Mouse (Mus musculus) neural tube, embryonic 14.5 days (tissue): ENCODE measurements at regions not wholly inside any gene's neighbourhood (a gene's known extent, or its start where the extent isn't known, plus 50 kb on each side); places are given as distances from the start of the nearest gene placed in this dataset. TPM values are rescaled to one million over a fixed set of nuclear protein-coding genes. Genes with fewer than 3 reads are reported as not detected.

Source experiments
- ATAC-seq: fragments of 200-750 bp; cut with Nextera tagmentation; 2 replicates; pipeline ENCODE4 v1.8.0; 2017; ENCODE audit warnings: low read depth, mild to moderate bottlenecking, moderate TSS enrichment, moderate library complexity
- H3K27ac ChIP-seq: fragments of 300-500 bp; sonication (generic); 2 replicates; pipeline ENCODE4 v1.5.1; 2014; ENCODE audit warnings: low read depth, mild to moderate bottlenecking, control low read depth, low read length, moderate library complexity, mixed read lengths
- H3K27me3 ChIP-seq: fragments of 300-500 bp; sonication (generic); 2 replicates; pipeline ENCODE4 v1.6.1; 2014; ENCODE audit warnings: low read length; ENCODE audit not compliant: control insufficient read depth, insufficient read depth
- H3K36me3 ChIP-seq: fragments of 300-500 bp; sonication (generic); 2 replicates; pipeline ENCODE4 v1.6.1; 2014; ENCODE audit warnings: low read length, mixed read lengths; ENCODE audit not compliant: control insufficient read depth, insufficient read depth
- H3K4me1 ChIP-seq: fragments of 300-500 bp; sonication (generic); 2 replicates; pipeline ENCODE4 v1.6.1; 2014; ENCODE audit warnings: low read length; ENCODE audit not compliant: control insufficient read depth, insufficient read depth
- H3K4me2 ChIP-seq: fragments of 300-500 bp; sonication (generic); 2 replicates; pipeline ENCODE4 v1.6.1; 2014; ENCODE audit warnings: mild to moderate bottlenecking, low read depth, low read length, control low read depth
- H3K4me3 ChIP-seq: fragments of 300-500 bp; sonication (generic); 2 replicates; pipeline ENCODE4 v1.5.1; 2014; ENCODE audit warnings: low read depth, low read length, control low read depth, mixed read lengths
- H3K9ac ChIP-seq: fragments of 300-500 bp; sonication (generic); replicated peaks from 2 replicates; pipeline ENCODE4 v1.6.1; 2014; ENCODE audit warnings: low read depth, mild to moderate bottlenecking, control low read depth, low read length, mixed read lengths
- H3K9me3 ChIP-seq: fragments of 300-500 bp; sonication (generic); 2 replicates; pipeline ENCODE4 v1.6.1; 2016; ENCODE audit warnings: low read length; ENCODE audit not compliant: control insufficient read depth
- WGBS: fragments of 180-500 bp; shearing (Covaris S2); extraction: QIAGEN DNeasy Blood & Tissue Kit; methylation state at CpG from one replicate; pipeline ENCODE4 v1.1.7; 2014; 5-methylcytosine and 5-hydroxymethylcytosine counted together
- microRNA-seq: library from miRNA; unstranded; fragments of <30 nt; microRNA quantifications from one replicate; pipeline ENCODE4, GENCODE M21; 2016

DNA sequence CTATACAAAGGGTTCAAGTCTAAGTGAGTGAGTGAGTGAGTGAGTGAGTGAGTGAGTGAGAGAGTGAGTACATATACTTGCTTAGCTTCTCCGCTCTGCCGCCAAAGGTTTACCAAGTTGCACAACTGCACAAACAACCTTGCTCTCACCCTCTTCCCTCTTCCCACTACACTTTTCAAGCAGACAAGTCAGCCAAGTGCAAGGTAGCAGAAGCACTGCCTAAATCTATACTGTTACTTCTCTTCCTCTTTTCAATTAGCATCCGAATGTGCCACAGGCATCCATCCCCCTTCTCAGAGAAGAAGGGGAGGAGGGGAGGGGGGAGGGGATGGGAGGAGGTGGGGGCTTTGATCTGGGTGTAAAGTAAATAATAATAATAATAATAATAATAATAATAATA lies 80.4 kb upstream of the Paip1 start:
- Histone ChIP-seq H3K36me3 (no peaks in the 10 kb centered on the region), H3K4me2 (no peak overlapping the region), H3K9ac (no peak overlapping the region), H3K4me1 (no peaks in the 10 kb centered on the region), H3K27me3 (no peaks in the 10 kb centered on the region), H3K4me3 (no peak overlapping the region), H3K9me3 (no peaks in the 10 kb centered on the region), H3K27ac (no peak overlapping the region)
- WGBS: 95% methylated on average over 3 of the region's 3 CpGs
- ATAC-seq: no peak

- 28% methylated on average over 13 of the region's 13 CpGs for WGBS
- Histone ChIP-seq H3K27ac (no peak overlapping the region), H3K4me2 (no peak overlapping the region), H3K4me3 (no peak overlapping the region), H3K9ac (no peak overlapping the region), H3K4me1 (no peaks in the 10 kb centered on the region), H3K27me3 (no peaks in the 10 kb centered on the region), H3K9me3 (no peaks in the 10 kb centered on the region), H3K36me3 (peaks cover 9% of the 10 kb centered on the region; the same call in 1 of the 2 replicates)
- ATAC-seq: peak; percentile 76
These were observed 77.1 kb upstream of the Paip1 start for GRCm38 (mm10) chr13:119351346-119351745.

- H3K4me1 ChIP-seq: no peaks in the 10 kb centered on the region
- H3K4me3 ChIP-seq: no peak overlapping the region
- WGBS: 87% methylated on average over 3 of the region's 3 CpGs
- H3K9me3 ChIP-seq: no peaks in the 10 kb centered on the region
- no peak overlapping the region for H3K4me2 ChIP-seq
- H3K9ac ChIP-seq: no peak overlapping the region
- ATAC-seq: no peak
- H3K27ac ChIP-seq: no peak overlapping the region
- no peaks in the 10 kb centered on the region for H3K27me3 ChIP-seq
- peaks cover 17% of the 10 kb centered on the region; the same call in 1 of the 2 replicates for H3K36me3 ChIP-seq
These were observed 69.7 kb upstream of the Paip1 start for GRCm38 (mm10) chr13:119358696-119359095.

- H3K4me3 ChIP-seq: no peak overlapping the region
- no peaks in the 10 kb centered on the region for H3K4me1 ChIP-seq
- no peak overlapping the region for H3K9ac ChIP-seq
- H3K9me3 ChIP-seq: no peaks in the 10 kb centered on the region
- no peaks in the 10 kb centered on the region for H3K27me3 ChIP-seq
- H3K4me2 ChIP-seq: no peak overlapping the region
- ATAC-seq: no peak
- H3K36me3 ChIP-seq: peaks cover 10% of the 10 kb centered on the region; the same call in 1 of the 2 replicates
- WGBS: 67% methylated on average over 3 of the region's 3 CpGs
- H3K27ac ChIP-seq: no peak overlapping the region
These were observed 65.0 kb upstream of the Paip1 start for GRCm38 (mm10) chr13:119363379-119363778.

DNA sequence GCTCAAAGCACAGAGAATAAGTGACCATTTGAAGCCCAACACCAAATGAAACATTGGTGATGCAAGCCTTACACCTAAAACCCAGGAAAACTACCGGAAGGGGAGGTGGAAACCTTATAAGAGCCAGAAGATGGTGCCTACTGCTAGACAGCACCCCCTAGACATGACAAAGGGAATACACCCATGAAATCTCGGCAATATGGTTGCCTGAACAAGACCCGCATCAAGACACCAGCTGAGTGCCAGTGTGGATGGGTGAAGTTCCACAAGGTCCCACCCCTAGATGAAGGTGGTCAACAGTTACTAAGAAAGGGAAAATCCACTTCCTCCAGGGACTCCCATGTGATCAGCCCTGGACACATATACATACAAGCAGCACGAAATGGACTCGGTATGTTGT lies 64.2 kb upstream of the Paip1 start:
- H3K4me1 ChIP-seq: no peaks in the 10 kb centered on the region
- no peak overlapping the region for H3K4me3 ChIP-seq
- no peak overlapping the region for H3K27ac ChIP-seq
- H3K9ac ChIP-seq: no peak overlapping the region
- H3K27me3 ChIP-seq: no peaks in the 10 kb centered on the region
- WGBS: 91% methylated on average over 5 of the region's 5 CpGs
- no peaks in the 10 kb centered on the region for H3K9me3 ChIP-seq
- no peak overlapping the region for H3K4me2 ChIP-seq
- ATAC-seq: peak; percentile 36; the same call in 1 of the 2 replicates
- H3K36me3 ChIP-seq: peaks cover 10% of the 10 kb centered on the region; the same call in 1 of the 2 replicates

- no peaks in the 10 kb centered on the region for H3K27me3 ChIP-seq
- no peak overlapping the region for H3K9ac ChIP-seq
- WGBS: 92% methylated on average over 5 of the region's 5 CpGs
- H3K4me1 ChIP-seq: no peaks in the 10 kb centered on the region
- ATAC-seq: no peak
- H3K4me3 ChIP-seq: no peak overlapping the region
- no peak overlapping the region for H3K4me2 ChIP-seq
- H3K9me3 ChIP-seq: no peaks in the 10 kb centered on the region
- H3K36me3 ChIP-seq: peaks cover 15% of the 10 kb centered on the region; the same call in 1 of the 2 replicates
- H3K27ac ChIP-seq: no peak overlapping the region
These were observed 60.9 kb upstream of the Paip1 start for GRCm38 (mm10) chr13:119367544-119367943.

DNA sequence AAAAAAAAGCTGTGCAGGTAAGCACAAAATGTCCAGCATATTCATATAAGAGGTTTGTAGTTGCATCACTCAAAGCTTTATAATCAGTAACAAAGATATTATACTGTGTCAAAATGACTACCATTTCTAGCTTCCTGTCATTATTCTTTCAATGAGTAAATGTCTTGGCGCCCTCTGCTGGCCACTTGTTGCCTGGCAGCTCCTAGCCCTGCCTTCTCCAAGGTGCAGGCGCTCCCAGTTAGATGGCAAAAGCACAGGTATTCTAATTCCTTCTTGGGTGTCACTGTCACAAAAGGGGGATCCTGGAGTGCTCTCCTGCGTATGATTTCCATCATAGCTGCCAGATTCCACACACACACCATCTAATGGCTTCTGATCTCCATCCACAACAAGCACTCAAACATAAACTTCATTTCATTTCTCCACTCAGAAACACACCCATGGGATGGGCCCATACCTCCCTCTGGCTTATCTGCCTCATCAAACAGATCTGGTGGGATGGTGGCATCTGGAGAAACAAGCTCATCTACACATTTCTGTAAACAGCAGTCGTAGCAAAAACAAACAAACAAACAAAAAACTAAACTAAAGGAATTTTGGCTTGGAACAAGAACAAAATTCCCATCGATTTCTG lies 49.9 kb upstream of the Paip1 start:
- no peak overlapping the region for H3K4me3 ChIP-seq
- no peak overlapping the region for H3K27ac ChIP-seq
- H3K4me1 ChIP-seq: no peaks in the 10 kb centered on the region
- 47% methylated on average over 5 of the region's 5 CpGs for WGBS
- no peaks in the 10 kb centered on the region for H3K9me3 ChIP-seq
- no peak overlapping the region for H3K9ac ChIP-seq
- H3K4me2 ChIP-seq: no peak overlapping the region
- ATAC-seq: no peak
- no peaks in the 10 kb centered on the region for H3K27me3 ChIP-seq
- H3K36me3 ChIP-seq: peaks cover 11% of the 10 kb centered on the region; the same call in 1 of the 2 replicates

Small RNA genes in the stretch of these regions (microRNA-seq; reads per million reads assigned to microRNA genes)
- not detected for gene Gm44488
